Mouse (Mus musculus) lung, adult 2 months (tissue): Measurements from ENCODE around the gene Prrc2b.
A peak's percentile ranks its signal among the peaks of the same experiment; 100 is the strongest.

ENCODE experiments used
- CTCF ChIP-seq: fragments of 200-500 bp; IDR thresholded peaks from 2 replicates; pipeline ENCODE4 v1.5.1; 2011; ENCODE audit warnings: mild to moderate bottlenecking, low read length, control low read depth; ENCODE audit not compliant: insufficient read depth
- POLR2A ChIP-seq: fragments of 200-500 bp; IDR thresholded peaks from 2 replicates; pipeline ENCODE4 v1.6.1; 2011; ENCODE audit warnings: low read depth, mild to moderate bottlenecking, control low read depth, low read length, borderline replicate concordance; ENCODE audit errors: extremely low read depth

GRCm38 (mm10) chr2:32130435-32130834 is 20.4 kb upstream of the Prrc2b start:
- TF ChIP-seq CTCF (peak; percentile 89), POLR2A (no peak)
